Mouse (Mus musculus): ENCODE results near the gene Dcdc2b. TPM values are rescaled to one million over a fixed set of nuclear protein-coding genes. Genes with fewer than 3 reads are reported as not detected.

Gene Dcdc2b
- total RNA-seq, 1 experiment, result 0.71 TPM

DNA sequence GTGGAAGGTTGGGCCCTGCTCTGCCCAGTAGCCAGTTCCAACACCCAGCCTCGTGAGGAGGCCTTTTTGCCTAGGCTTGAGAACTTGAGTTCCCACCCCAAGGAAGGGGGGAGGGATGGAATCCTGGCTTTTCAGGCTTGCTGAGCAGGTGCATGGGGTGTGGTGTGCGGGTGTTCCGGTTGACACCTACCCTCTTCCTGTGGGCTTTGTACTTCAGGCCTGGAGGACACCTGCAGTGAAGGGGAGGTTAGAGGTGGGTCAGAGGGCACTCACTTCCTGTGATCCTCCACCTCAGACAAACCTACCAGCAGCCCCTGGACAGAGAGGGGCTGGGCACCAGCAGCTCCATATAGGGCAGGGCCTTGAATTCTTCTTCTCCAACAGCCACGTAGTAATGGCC, 4.0 kb downstream of the Dcdc2b start:
- in situ Hi-C loops (cut with MboI; ENCODE audit: low sequenced_read_pairs in 2 of 2, unreplicated experiment in 2 of 2), result no loop called here
- Histone ChIP-seq H3K4me1 (ENCODE audit: control insufficient read depth in 2 of 2, insufficient read depth in 2 of 2, low read length in 2 of 2, poor library complexity in 1 of 2) (peaks cover 2 to 25% of the 10 kb centered on the region in 2 experiments; a peak in 2 of 4 replicates), H3K9ac (ENCODE audit: insufficient read depth, low read depth, low read length, poor library complexity, severe bottlenecking) (peak overlapping the region; percentile 29), H3K9me3 (ENCODE audit: control insufficient read depth, insufficient read depth, low read depth, low read length) (no peaks in the 10 kb centered on the region), H3K4me3 (ENCODE audit: insufficient read depth in 1 of 2, low read depth in 1 of 2, low read length in 2 of 2, poor library complexity in 1 of 2, severe bottlenecking in 1 of 2) (no peak overlapping the region), H3K27ac (ENCODE audit: insufficient read depth, low read depth, low read length, poor library complexity, severe bottlenecking) (peak overlapping the region; percentile 17; the same call in 1 of the 2 replicates), H3K36me3 (ENCODE audit: control insufficient read depth, insufficient read depth, low read length, poor library complexity, severe bottlenecking) (peaks cover 10% of the 10 kb centered on the region; the same call in 1 of the 2 replicates)
- peak; percentile 41 for DNase-seq (ENCODE audit: low read depth, low spot score)
- TF ChIP-seq ZNF384 (IDR thresholded peaks at IDR 0.05; ENCODE audit: low read depth, low read length) (no peak), CHD2 (IDR thresholded peaks at IDR 0.05; ENCODE audit: low read depth, low read length) (no peak), MAFK (IDR thresholded peaks at IDR 0.05; ENCODE audit: insufficient read depth, low read depth, low read length) (no peak), ZC3H11A (IDR thresholded peaks at IDR 0.05; ENCODE audit: borderline replicate concordance, low read depth, low read length) (no peak), HCFC1 (IDR thresholded peaks at IDR 0.05; ENCODE audit: borderline replicate concordance, insufficient read depth, low read length) (no peak)

DNA sequence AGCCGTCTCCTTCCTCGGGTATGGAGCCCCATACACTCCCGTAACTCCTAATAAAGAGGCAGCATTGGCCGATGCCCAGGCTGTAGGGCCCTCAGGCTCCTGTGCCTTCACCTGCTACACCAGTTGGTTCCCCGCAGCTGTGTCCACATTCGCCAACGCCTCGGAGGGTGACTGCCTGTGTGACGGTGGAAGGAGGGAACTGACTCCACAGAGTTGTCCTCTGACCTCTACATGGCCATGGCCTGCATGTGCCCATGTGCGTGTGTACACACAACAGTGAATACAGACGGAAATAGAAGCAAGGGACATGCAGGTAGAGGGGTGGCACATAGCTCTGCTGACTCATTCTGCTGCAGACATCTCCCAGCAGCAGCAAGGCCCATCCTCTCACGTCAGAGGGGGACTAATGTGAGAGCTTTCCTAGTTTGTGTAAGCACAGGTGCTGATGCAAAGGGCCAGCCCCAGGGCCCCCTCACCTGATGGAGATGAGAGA, 4.9 kb downstream of the Dcdc2b start:
- peaks cover 10% of the 10 kb centered on the region; the same call in 1 of the 2 replicates for H3K36me3 ChIP-seq (ENCODE audit: control insufficient read depth, insufficient read depth, low read length, poor library complexity, severe bottlenecking)
- no peak overlapping the region for H3K4me3 ChIP-seq (ENCODE audit: insufficient read depth in 1 of 2, low read depth in 1 of 2, low read length in 2 of 2, poor library complexity in 1 of 2, severe bottlenecking in 1 of 2)
- peak overlapping the region; percentile 55 for H3K27ac ChIP-seq (ENCODE audit: insufficient read depth, low read depth, low read length, poor library complexity, severe bottlenecking)
- in situ Hi-C loops (cut with MboI; ENCODE audit: low sequenced_read_pairs in 2 of 2, unreplicated experiment in 2 of 2), result no loop called here
- H3K9me3 ChIP-seq (ENCODE audit: control insufficient read depth, insufficient read depth, low read depth, low read length), result no peaks in the 10 kb centered on the region
- DNase-seq (ENCODE audit: low read depth, low spot score), result no peak
- peak overlapping the region; percentile 29; the same call in 1 of the 2 replicates for H3K9ac ChIP-seq (ENCODE audit: insufficient read depth, low read depth, low read length, poor library complexity, severe bottlenecking)
- TF ChIP-seq HCFC1 (IDR thresholded peaks at IDR 0.05; ENCODE audit: borderline replicate concordance, insufficient read depth, low read length) (no peak), MAFK (IDR thresholded peaks at IDR 0.05; ENCODE audit: insufficient read depth, low read depth, low read length) (no peak), CHD2 (IDR thresholded peaks at IDR 0.05; ENCODE audit: low read depth, low read length) (no peak), ZNF384 (IDR thresholded peaks at IDR 0.05; ENCODE audit: low read depth, low read length) (no peak), ZC3H11A (IDR thresholded peaks at IDR 0.05; ENCODE audit: borderline replicate concordance, low read depth, low read length) (no peak)
- H3K4me1 ChIP-seq (ENCODE audit: control insufficient read depth in 2 of 2, insufficient read depth in 2 of 2, low read length in 2 of 2, poor library complexity in 1 of 2), result peaks cover 4 to 25% of the 10 kb centered on the region in 2 experiments; a peak in 2 of 4 replicates

DNA sequence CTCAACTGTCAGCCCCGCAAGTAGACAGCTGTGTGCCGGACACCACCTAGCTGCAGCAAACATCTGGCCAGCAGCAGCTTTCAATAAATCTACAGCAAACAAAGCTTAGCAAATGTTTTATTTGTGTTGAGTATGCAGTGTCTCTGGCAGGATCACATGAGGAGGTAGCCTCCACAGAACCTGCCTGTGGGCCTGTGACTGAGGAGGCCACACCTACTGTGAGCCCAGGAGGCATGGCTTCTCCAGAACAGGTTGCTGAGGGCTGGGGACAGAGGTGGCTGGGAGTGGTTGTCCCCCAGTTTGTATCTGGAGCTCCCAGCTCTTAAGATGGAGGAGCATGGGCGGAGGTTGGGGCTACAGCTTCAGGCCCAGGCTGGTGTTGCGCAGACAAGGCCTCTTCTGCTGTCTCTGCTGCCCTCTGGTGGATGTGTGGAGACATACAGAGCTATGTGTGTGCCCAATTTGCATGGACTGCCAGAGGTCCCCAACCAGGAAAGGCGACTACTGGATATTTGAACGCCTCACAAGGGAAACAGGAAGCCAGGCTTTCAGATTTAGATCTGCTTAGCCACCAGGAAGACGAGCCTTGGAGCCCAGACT, 5.5 kb downstream of the Dcdc2b start:
- peak; percentile 85 for DNase-seq (ENCODE audit: low read depth, low spot score)
- Histone ChIP-seq H3K36me3 (ENCODE audit: control insufficient read depth, insufficient read depth, low read length, poor library complexity, severe bottlenecking) (peaks cover 10% of the 10 kb centered on the region; the same call in 1 of the 2 replicates), H3K9ac (ENCODE audit: insufficient read depth, low read depth, low read length, poor library complexity, severe bottlenecking) (peak overlapping the region; percentile 38; the same call in 1 of the 2 replicates), H3K4me1 (ENCODE audit: control insufficient read depth in 2 of 2, insufficient read depth in 2 of 2, low read length in 2 of 2, poor library complexity in 1 of 2) (peaks cover 6 to 21% of the 10 kb centered on the region in 2 experiments; a peak in 1 of 4 replicates), H3K9me3 (ENCODE audit: control insufficient read depth, insufficient read depth, low read depth, low read length) (no peaks in the 10 kb centered on the region), H3K27ac (ENCODE audit: insufficient read depth, low read depth, low read length, poor library complexity, severe bottlenecking) (peak overlapping the region; percentile 70), H3K4me3 (ENCODE audit: insufficient read depth in 1 of 2, low read depth in 1 of 2, low read length in 2 of 2, poor library complexity in 1 of 2, severe bottlenecking in 1 of 2) (no peak overlapping the region)
- in situ Hi-C loops (cut with MboI; ENCODE audit: low sequenced_read_pairs in 2 of 2, unreplicated experiment in 2 of 2), result no loop called here
- TF ChIP-seq HCFC1 (IDR thresholded peaks at IDR 0.05; ENCODE audit: borderline replicate concordance, insufficient read depth, low read length), result no peak
- TF ChIP-seq MAFK (IDR thresholded peaks at IDR 0.05; ENCODE audit: insufficient read depth, low read depth, low read length), result no peak
- no peak for TF ChIP-seq ZNF384 (IDR thresholded peaks at IDR 0.05; ENCODE audit: low read depth, low read length)
- no peak for TF ChIP-seq ZC3H11A (IDR thresholded peaks at IDR 0.05; ENCODE audit: borderline replicate concordance, low read depth, low read length)
- TF ChIP-seq CHD2 (IDR thresholded peaks at IDR 0.05; ENCODE audit: low read depth, low read length), result no peak

DNA sequence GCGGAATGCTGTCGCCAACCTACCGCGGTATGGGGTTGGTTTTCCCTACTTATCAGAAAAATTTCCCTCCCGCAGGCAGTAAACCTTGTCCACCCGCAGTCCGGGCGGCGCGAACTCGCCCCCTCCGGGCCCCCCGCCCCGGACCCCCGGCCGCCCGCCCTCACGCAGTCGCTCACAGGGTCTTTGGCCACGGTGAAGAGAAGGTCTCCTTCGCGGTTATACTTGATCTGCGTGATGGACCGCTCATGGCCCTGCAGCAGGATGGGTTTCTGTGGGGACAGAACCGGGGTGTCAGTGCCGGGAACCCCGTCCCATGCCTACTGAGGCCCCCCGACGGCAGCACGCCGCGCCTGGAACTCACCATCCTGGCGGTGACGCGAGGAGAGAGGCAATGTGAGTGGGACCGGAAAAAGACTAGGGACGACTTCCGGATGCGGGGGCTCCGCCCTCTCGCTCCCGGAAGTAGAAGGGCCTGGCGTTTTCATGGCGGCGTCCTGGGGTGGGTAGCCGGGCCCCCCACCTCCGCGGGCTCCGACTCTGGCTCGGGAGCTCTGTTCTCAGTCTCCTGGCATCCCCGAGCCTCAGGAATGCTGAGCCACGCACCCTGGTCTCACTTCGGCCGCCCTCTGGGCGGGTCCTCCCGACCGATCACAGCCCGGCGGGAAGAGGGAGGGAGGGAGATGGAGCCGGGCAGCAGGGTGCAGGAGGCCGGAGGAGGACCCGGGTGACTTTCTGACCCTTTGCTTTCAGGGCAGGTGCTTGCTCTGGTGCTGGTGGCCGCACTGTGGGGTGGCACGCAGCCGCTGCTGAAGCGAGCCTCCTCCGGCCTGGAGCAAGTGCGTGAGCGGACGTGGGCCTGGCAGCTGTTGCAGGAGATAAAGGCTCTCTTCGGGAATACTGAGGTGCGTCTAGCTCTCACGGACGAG, 13.6 kb downstream of the Dcdc2b start, which contains the start of the genes Eif3i and Tmem234:
Eif3i (minus strand) TSS at position 416 of the 926 bp plus-strand sequence.
Tmem234 (plus strand) TSS at position 436 of the 926 bp plus-strand sequence.
- Histone ChIP-seq H3K4me1 (ENCODE audit: control insufficient read depth in 2 of 2, insufficient read depth in 2 of 2, low read length in 2 of 2, poor library complexity in 1 of 2) (peaks cover 9 to 13% of the 10 kb centered on the region in 2 experiments; a peak in 3 of 4 replicates), H3K27ac (ENCODE audit: insufficient read depth, low read depth, low read length, poor library complexity, severe bottlenecking) (no peak within 1 kb of the TSS), H3K4me3 (ENCODE audit: insufficient read depth in 1 of 2, low read depth in 1 of 2, low read length in 2 of 2, poor library complexity in 1 of 2, severe bottlenecking in 1 of 2) (peak within 1 kb of the TSS; percentile 95 to 99), H3K9ac (ENCODE audit: insufficient read depth, low read depth, low read length, poor library complexity, severe bottlenecking) (peak within 1 kb of the TSS; percentile 94), H3K9me3 (ENCODE audit: control insufficient read depth, insufficient read depth, low read depth, low read length) (no peaks in the 10 kb centered on the region), H3K36me3 (ENCODE audit: control insufficient read depth, insufficient read depth, low read length, poor library complexity, severe bottlenecking) (peaks cover 14% of the 10 kb centered on the region; the same call in 1 of the 2 replicates)
- peak; percentile 60; the same call in 1 of the 2 replicates for TF ChIP-seq HCFC1 (IDR thresholded peaks at IDR 0.05; ENCODE audit: borderline replicate concordance, insufficient read depth, low read length)
- TF ChIP-seq ZNF384 (IDR thresholded peaks at IDR 0.05; ENCODE audit: low read depth, low read length), result no peak
- TF ChIP-seq MAFK (IDR thresholded peaks at IDR 0.05; ENCODE audit: insufficient read depth, low read depth, low read length), result no peak
- no peak for TF ChIP-seq ZC3H11A (IDR thresholded peaks at IDR 0.05; ENCODE audit: borderline replicate concordance, low read depth, low read length)
- TF ChIP-seq CHD2 (IDR thresholded peaks at IDR 0.05; ENCODE audit: low read depth, low read length), result no peak
- in situ Hi-C loops (cut with MboI; ENCODE audit: low sequenced_read_pairs in 2 of 2, unreplicated experiment in 2 of 2), result no loop called here
- no peak for DNase-seq (ENCODE audit: low read depth, low spot score)
